Mouse (Mus musculus) neural tube, embryonic 11.5 days (tissue): ENCODE results near the gene Fam107b. TPM values are rescaled to one million over a fixed set of nuclear protein-coding genes. Genes with fewer than 3 reads are reported as not detected.

ENCODE experiments used
- ATAC-seq: fragments of 200-750 bp; cut with Nextera tagmentation; 2 replicates; pipeline ENCODE4 v1.8.0; 2017; ENCODE audit warnings: moderate number of reproducible peaks, mild to moderate bottlenecking, moderate TSS enrichment, moderate library complexity; ENCODE audit not compliant: insufficient read depth, low FRiP score, low TSS enrichment
- DNase-seq: peaks from one replicate; pipeline ENCODE4 v3.0.0-alpha.2; 2015; ENCODE audit warnings: low spot score
- H3K27ac ChIP-seq: fragments of 300-500 bp; sonication (generic); 2 replicates; pipeline ENCODE4 v1.5.1; 2014; ENCODE audit warnings: low read depth, mild to moderate bottlenecking, low read length
- H3K27me3 ChIP-seq: fragments of 300-500 bp; sonication (generic); 2 replicates; pipeline ENCODE4 v1.6.1; 2014; ENCODE audit warnings: mild to moderate bottlenecking, low read length, mixed read lengths; ENCODE audit not compliant: control insufficient read depth, insufficient read depth
- H3K36me3 ChIP-seq: fragments of 300-500 bp; sonication (generic); 2 replicates; pipeline ENCODE4 v1.6.1; 2014; ENCODE audit warnings: mild to moderate bottlenecking, low read length, moderate library complexity, mixed read lengths; ENCODE audit not compliant: control insufficient read depth, insufficient read depth
- H3K4me1 ChIP-seq: fragments of 300-500 bp; sonication (generic); 2 replicates; pipeline ENCODE4 v1.6.1; 2014; ENCODE audit warnings: low read length, mixed read lengths; ENCODE audit not compliant: control insufficient read depth, insufficient read depth
- H3K4me2 ChIP-seq: fragments of 300-500 bp; sonication (generic); 2 replicates; pipeline ENCODE4 v1.6.1; 2014; ENCODE audit warnings: low read depth, mild to moderate bottlenecking, moderate library complexity
- H3K4me3 ChIP-seq: fragments of 300-500 bp; sonication (generic); 2 replicates; pipeline ENCODE4 v1.5.1; 2014; ENCODE audit warnings: low read depth, low read length
- H3K9ac ChIP-seq: fragments of 300-500 bp; sonication (generic); 2 replicates; pipeline ENCODE4 v1.6.1; 2014; ENCODE audit warnings: mild to moderate bottlenecking, low read length
- H3K9me3 ChIP-seq: fragments of 300-500 bp; sonication (generic); 2 replicates; pipeline ENCODE4 v1.6.1; 2016; ENCODE audit warnings: low read length; ENCODE audit not compliant: control insufficient read depth
- WGBS: fragments of 180-500 bp; shearing (Covaris S2); extraction: QIAGEN DNeasy Blood & Tissue Kit; methylation state at CpG from one replicate; pipeline ENCODE4 v1.1.7; 2014; 5-methylcytosine and 5-hydroxymethylcytosine counted together
- polyA plus RNA-seq: library from polyadenylated mRNA; unstranded; fragments of >200 nt; fragmentation: Nextera tagmentation; extraction: Ambion mirVana; gene quantifications from 2 replicates; pipeline ENCODE4 v1.2.1, GENCODE M21; 2014

The Fam107b gene
- polyA plus RNA-seq, 1 experiment from 2014 or later, result 64.4 TPM

DNA sequence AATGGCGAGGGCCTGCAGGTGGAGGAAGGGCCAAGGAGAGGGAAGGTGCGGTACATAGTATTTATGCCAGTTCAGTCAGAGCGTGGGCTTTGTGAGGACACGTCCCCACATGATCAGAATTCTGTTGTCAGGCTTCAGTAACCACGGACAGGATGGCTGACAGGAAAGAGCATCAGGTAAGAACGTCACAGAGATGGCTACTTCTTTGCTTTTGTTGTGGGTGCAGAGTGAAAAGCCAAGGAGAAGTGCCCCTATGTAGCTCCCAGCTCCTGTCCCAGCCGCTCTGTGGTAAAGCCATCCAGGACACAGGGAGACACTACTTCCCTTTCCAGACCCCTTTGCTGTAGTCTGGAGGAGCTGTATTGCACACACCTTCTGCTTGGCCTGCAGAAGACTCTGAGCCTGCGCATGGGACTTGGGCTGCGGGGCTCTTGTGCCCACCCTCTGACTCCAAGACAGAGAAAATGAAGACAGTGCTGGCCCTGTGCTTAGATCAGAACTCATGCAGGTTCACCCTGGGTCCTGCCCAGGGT, 199.6 kb downstream of the Fam107b start:
- ATAC-seq (no peak), DNase-seq (no peak)
- H3K4me3 ChIP-seq, result no peak overlapping the region
- H3K27ac ChIP-seq, result no peak overlapping the region
- H3K9me3 ChIP-seq, result no peaks in the 10 kb centered on the region
- H3K27me3 ChIP-seq, result no peaks in the 10 kb centered on the region
- H3K36me3 ChIP-seq, result no peaks in the 10 kb centered on the region
- no peaks in the 10 kb centered on the region; the same call in 1 of the 2 replicates for H3K4me1 ChIP-seq
- WGBS, result 84% methylated on average over 9 of the region's 9 CpGs
- no peak overlapping the region for H3K4me2 ChIP-seq
- H3K9ac ChIP-seq, result no peak overlapping the region

DNA sequence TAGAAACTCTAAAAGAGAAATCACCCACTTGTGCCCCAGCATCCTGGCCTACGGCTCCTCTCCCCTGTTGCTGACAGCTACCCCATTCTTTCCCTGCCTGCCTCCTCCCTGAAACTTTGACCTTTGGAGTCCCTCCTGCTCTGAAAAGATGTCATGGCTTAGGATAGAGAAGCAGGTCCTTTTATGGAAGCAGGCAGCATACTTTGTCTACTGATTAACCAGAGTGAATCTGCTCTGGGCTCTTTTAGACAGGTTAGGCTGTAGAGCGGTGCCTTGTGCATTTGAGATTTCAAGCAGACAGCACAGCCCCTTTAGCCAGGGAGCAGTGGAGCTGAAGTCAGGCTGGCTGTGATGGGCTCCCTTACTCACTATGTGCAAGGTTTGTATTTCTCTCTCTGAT, 200.1 kb downstream of the Fam107b start:
- Histone ChIP-seq H3K27ac (no peak overlapping the region), H3K4me3 (no peak overlapping the region), H3K9ac (no peak overlapping the region), H3K27me3 (no peaks in the 10 kb centered on the region), H3K9me3 (no peaks in the 10 kb centered on the region), H3K4me2 (no peak overlapping the region), H3K36me3 (no peaks in the 10 kb centered on the region), H3K4me1 (no peaks in the 10 kb centered on the region; the same call in 1 of the 2 replicates)
- WGBS, result 79% methylated on average over 2 of the region's 2 CpGs
- ATAC-seq, result no peak
- DNase-seq, result no peak

DNA sequence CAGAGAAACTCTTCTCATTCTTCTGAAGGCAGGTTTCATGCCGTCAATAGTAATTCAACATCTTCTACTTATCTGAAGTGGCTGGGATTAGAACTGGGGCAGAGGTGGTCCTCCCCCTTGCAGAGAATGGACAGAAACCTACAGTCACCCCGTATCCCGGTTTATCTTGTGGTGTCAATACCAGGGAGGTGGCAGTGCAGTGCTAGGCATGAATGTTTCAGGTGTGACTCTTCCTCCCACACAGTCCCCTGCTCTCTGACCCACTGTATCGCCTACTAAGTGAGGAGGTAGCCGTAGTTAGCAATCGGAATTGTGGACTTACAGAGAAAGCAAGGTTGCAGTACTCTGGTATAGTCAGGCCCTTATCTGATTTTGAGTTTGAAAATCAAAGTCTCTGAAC, 201.2 kb downstream of the Fam107b start:
- Histone ChIP-seq H3K9ac (no peak overlapping the region), H3K27me3 (no peaks in the 10 kb centered on the region)
- WGBS, result 89% methylated on average over 6 of the region's 6 CpGs

GRCm38 (mm10) chr2:3773089-3773488, 202.8 kb downstream of the Fam107b start:
- no peaks in the 10 kb centered on the region for H3K9me3 ChIP-seq
- no peaks in the 10 kb centered on the region for H3K27me3 ChIP-seq
- WGBS, result 60% methylated on average over 4 of the region's 4 CpGs
- H3K27ac ChIP-seq, result no peak overlapping the region
- no peaks in the 10 kb centered on the region for H3K36me3 ChIP-seq
- H3K4me3 ChIP-seq, result no peak overlapping the region
- no peak for DNase-seq
- H3K4me2 ChIP-seq, result no peak overlapping the region
- ATAC-seq, result no peak
- no peaks in the 10 kb centered on the region for H3K4me1 ChIP-seq
- no peak overlapping the region for H3K9ac ChIP-seq

More for the DNA sequence above, 201.2 kb downstream of the Fam107b start:
- Histone ChIP-seq H3K4me1 (no peaks in the 10 kb centered on the region), H3K4me3 (no peak overlapping the region), H3K36me3 (no peaks in the 10 kb centered on the region), H3K4me2 (no peak overlapping the region), H3K9me3 (no peaks in the 10 kb centered on the region), H3K27ac (no peak overlapping the region)
- DNase-seq (no peak), ATAC-seq (no peak)

DNA sequence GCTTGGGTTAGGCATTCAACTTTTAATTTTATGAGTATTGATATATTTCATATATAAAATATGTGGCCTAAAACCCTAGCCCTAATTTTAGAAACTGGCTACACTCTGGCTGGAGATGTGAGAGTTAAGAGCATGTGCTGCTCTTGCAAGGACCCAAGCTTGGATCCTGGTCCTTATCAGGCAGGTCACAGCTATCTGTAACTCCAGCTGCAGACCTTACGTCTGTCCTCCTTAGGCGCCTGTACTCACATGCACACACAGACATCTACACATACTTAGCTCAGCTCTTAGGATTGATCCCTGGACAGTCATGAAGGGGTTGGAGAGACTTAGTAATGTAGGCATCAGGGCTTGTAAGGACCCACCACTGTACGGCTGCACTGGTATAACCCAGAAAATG, 205.3 kb downstream of the Fam107b start:
- Histone ChIP-seq H3K4me1 (no peaks in the 10 kb centered on the region), H3K9me3 (no peaks in the 10 kb centered on the region), H3K27ac (no peak overlapping the region), H3K27me3 (no peaks in the 10 kb centered on the region), H3K36me3 (no peaks in the 10 kb centered on the region), H3K9ac (no peak overlapping the region), H3K4me3 (no peak overlapping the region), H3K4me2 (no peak overlapping the region)
- ATAC-seq, result no peak
- WGBS, result 96% methylated on average over 3 of the region's 3 CpGs
- DNase-seq, result no peak

- H3K27ac ChIP-seq, result no peak overlapping the region
- ATAC-seq, result no peak
Observed at GRCm38 (mm10) chr2:3776045-3776444, 205.8 kb downstream of the Fam107b start.

DNA sequence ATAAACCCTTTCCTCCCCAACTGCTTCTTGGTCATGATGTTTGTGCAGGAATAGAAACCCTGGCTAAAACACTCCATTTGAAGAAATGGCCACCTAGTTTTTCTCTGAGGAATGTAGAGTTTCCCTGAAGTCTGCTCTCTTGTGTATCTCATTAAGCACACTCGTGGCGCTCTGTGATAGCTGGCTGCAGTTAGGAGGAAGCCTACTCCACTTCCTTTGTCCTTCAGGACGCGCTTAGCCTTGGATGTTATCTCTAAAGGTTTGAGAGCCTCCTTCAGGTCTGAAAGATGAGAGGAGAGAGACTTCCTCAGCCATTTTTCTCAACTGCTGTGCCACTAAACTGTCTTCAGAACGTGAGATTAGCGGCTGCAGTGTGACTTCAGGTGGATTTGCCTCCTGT, 207.4 kb downstream of the Fam107b start:
- Histone ChIP-seq H3K9me3 (no peaks in the 10 kb centered on the region), H3K4me3 (no peak overlapping the region), H3K36me3 (no peaks in the 10 kb centered on the region), H3K9ac (no peak overlapping the region), H3K4me2 (no peak overlapping the region), H3K27me3 (no peaks in the 10 kb centered on the region), H3K4me1 (no peaks in the 10 kb centered on the region), H3K27ac (no peak overlapping the region)
- DNase-seq, result no peak
- ATAC-seq, result no peak
- WGBS, result 92% methylated on average over 6 of the region's 6 CpGs

More at GRCm38 (mm10) chr2:3776045-3776444, 205.8 kb downstream of the Fam107b start:
- H3K9ac ChIP-seq, result no peak overlapping the region
- H3K27me3 ChIP-seq, result no peaks in the 10 kb centered on the region
- no peaks in the 10 kb centered on the region for H3K9me3 ChIP-seq
- no peak for DNase-seq
- no peak overlapping the region for H3K4me3 ChIP-seq
- H3K4me1 ChIP-seq, result no peaks in the 10 kb centered on the region
- H3K4me2 ChIP-seq, result no peak overlapping the region
- H3K36me3 ChIP-seq, result no peaks in the 10 kb centered on the region

DNA sequence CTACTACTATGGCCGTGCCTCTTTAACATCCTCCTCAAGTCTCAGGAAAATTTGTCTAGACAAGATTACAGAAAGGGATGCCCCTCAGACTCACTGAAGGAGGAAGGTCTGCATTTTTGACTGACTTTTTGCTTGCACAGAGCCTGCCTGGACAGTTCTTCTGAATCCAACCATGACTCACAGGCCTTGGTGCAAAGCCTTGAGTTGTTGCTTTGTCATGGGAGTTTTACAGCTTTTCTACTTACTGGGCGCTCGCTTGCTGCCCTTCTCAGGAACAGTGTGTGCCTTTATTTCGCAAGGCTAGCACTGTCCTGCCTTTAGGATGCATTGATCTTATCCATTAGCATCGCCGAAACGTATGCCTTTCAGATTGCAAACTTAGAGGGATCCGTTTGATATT, 215.3 kb downstream of the Fam107b start:
- Histone ChIP-seq H3K27me3 (no peaks in the 10 kb centered on the region), H3K9me3 (no peaks in the 10 kb centered on the region), H3K4me3 (no peak overlapping the region), H3K4me2 (no peak overlapping the region), H3K9ac (no peak overlapping the region), H3K36me3 (no peaks in the 10 kb centered on the region), H3K4me1 (no peaks in the 10 kb centered on the region), H3K27ac (no peak overlapping the region)
- ATAC-seq (no peak), DNase-seq (no peak)
- 88% methylated on average over 8 of the region's 8 CpGs for WGBS

- Histone ChIP-seq H3K9me3 (no peaks in the 10 kb centered on the region), H3K9ac (no peak overlapping the region), H3K4me2 (no peak overlapping the region), H3K27me3 (no peaks in the 10 kb centered on the region), H3K27ac (no peak overlapping the region), H3K4me1 (no peaks in the 10 kb centered on the region), H3K36me3 (no peaks in the 10 kb centered on the region), H3K4me3 (no peak overlapping the region)
- ATAC-seq, result no peak
- no peak for DNase-seq
Observed at GRCm38 (mm10) chr2:3787752-3788423, 217.6 kb downstream of the Fam107b start.
